Mouse (Mus musculus) testis, adult 2 months (tissue): ENCODE data around the gene Nup93.

Source experiments
- CTCF ChIP-seq: fragments of 200-500 bp; IDR thresholded peaks from 2 replicates; pipeline ENCODE4 v1.5.1; 2012; ENCODE audit warnings: low read depth, mild to moderate bottlenecking, inconsistent platforms, low read length, moderate library complexity; ENCODE audit not compliant: control insufficient read depth, insufficient read depth, insufficient replicate concordance
- POLR2A ChIP-seq: fragments of 200-500 bp; IDR thresholded peaks from 2 replicates; pipeline ENCODE4 v1.6.1; 2012; ENCODE audit warnings: low read depth, mild to moderate bottlenecking, inconsistent platforms, low read length, moderate library complexity; ENCODE audit not compliant: control insufficient read depth

DNA sequence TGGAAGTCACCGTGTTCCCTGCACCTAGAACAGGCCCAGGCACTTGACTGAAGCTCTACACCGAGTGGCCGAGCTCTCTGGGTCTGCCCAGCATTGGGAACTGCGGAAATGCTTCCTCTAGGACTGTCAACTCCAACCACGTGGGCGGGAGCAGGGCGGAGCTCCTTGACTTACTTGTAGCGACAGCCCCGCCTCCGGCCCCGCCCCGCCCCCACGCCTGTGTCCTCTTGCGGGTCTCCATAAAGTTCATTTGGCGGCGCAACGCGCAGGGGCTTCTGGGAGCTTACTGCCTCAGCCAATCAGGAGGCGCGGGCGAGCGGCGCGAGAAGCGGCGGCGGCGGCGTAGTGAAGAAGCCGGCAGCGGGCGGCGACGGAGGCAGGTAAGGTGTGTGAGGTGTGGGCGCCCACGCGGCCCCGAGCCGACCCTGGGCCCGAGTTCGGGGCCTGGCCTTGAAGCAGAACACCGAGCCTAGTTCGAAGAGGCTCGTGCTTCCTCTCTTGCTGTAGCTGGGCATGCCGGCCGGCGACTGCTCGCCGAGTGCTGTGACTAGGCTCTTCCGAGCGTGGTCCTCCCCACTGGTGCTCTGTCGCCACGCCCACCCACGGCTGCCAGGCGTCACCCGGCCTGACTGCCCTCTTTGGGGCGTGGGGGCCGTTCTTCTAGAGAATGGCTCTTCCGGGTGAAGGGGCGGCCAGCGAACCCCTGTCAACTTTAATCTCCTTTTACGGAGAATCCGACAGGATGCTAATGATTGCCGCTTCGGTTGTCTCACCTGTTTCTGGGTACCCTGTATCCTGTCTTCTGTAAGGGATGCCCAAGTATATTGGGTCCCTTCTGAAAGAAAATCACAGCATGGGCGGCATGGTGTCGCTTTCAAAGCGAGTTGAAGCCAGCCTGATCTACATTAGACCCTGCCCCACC is at the start of gene Nup93:
- TF ChIP-seq CTCF (no peak), POLR2A (peak; percentile 71)
